Mouse (Mus musculus): ENCODE measurements around the gene Ubxn11.

Gene Ubxn11

DNA sequence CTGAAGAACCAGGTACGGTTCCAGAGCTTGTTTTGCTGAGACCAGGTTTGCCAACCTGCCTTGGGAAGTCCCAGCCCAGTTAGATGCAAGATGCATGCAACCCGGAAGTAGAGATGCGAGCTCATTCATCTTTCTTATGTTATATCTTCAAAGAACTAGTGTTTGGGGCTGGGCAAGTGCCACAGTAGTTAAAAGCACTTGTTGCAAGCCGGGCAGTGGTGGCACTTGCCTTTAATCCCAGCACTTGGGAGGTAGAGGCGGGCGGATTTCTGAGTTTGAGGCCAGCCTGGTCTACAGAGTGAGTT lies 11.2 kb upstream of the Ubxn11 start:
- DNase-seq, result no peak

DNA sequence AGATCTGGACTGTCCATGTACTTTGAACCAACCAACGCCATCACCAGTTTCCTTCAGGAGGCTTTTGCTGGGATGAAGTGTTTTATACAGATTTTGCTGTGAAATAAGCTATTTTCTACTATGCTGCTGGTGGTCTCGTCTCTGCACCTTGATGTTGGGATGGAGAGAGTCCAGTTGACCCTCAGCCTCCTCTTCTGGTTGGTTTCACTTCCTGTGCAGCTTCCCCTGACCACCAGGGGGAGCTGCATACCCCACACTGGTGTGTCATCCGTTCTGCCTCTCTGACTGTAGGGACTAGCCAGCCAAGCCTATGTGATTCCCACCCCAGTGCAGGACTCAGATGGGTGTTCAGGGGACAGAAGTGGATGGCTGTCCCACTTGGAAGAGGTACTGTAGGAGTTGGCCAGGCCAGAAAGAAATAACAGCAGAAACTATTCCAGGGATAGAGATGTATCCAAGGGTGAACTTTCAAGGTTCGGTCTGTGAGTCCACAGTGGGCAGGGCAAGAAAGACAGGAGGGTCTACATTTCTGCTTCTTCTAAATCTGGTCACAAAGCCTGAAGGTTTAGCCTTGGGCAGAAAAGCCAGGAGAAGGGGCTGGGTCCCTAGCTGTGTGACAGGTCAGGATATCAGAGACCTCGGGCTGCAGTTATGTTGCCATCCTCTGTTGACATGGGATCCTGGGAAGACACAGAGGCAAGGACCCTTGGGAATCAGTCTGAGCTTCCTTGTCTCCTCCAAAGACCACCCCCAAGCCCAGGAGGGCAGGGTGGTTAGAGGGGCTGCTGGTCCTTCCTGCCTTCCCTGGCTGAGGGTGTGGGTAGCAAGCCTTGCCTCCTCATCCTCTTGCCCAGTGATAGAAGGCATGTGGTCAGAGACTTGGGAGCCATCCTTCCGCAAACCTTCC lies 9.7 kb upstream of the Ubxn11 start:
- DNase-seq, result peak; percentile 89 to 90

DNA sequence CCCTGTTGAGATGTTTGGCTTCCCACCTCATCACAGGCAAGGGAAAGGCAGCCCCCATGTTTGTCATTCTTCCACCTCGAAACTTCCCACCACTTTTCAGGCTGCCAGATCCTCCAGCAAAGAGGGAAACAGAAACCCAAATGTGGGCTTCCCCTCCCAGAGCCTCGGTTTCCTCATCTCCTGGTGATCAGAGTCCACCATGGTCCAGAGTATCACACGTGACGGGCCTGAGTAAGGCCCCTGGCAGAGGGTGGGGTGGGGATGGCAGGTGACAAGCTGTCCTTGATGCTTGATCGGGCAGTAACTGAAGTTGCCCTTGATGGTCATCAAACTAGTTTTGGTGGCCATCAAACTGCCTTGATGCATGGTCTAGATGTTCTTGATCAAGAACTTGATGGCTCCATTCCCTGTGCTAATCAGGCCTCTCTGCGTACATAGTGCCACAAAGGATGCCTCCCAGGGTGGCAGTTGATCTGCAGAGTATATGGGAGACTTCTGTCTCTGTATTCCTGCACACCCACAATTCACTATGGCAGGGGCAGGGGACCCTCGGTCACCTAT lies 8.3 kb upstream of the Ubxn11 start:
- no peak for DNase-seq

DNA sequence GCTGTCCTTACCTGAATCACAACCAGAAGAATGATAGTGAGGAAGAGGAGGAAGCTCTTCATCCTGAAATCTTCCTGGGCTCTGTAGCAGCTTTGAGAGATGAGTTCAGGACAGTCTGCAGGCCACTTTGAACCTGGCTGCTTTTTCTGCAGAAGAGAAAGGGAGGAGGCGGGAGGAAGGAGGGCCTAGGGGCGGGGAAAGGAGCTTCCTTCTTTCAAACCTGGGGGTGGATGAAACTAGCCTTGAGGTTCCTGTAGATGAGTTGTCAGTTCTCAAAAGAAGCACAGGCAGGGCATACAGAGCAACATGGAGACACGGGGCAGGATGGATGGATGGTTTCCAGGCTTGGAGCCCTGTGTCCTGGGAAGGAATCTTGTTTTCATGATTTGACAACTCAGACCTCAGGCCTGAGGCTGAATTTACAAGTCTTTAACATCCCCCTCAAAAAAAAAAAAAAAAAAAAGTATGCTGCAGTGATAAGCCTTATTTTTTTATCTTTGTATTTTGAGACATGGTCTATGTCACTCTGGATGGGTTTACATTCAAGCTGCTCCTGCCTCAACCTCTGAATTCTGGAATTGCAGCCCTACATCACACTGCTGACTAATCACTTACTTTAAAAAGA lies 7.3 kb upstream of the Ubxn11 start, which contains the start of gene Cd52:
Gene Cd52, minus strand, starts transcription at position 160 of the 625 bp plus-strand sequence.
- DNase-seq, result peak; percentile 86 to 90

DNA sequence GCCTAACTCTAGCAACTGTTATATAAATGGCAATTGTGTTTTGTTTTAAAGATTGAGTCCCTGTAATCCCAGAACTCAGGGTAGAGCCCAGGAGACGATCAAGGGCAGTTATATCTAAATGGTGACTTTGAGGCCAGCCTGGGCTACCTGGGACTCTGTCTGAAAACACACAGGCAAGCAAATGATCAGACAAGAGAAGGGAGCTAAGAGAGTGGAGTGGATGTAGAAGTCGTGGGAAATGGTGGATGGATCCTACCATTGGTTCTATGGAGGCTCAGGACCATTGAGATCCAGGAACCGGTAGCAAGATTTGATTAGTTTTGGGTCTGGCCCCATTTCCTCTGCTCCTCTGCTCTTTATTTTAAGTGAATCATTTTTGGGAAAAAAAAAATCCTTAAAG lies 6.2 kb upstream of the Ubxn11 start:
- no peak for DNase-seq

DNA sequence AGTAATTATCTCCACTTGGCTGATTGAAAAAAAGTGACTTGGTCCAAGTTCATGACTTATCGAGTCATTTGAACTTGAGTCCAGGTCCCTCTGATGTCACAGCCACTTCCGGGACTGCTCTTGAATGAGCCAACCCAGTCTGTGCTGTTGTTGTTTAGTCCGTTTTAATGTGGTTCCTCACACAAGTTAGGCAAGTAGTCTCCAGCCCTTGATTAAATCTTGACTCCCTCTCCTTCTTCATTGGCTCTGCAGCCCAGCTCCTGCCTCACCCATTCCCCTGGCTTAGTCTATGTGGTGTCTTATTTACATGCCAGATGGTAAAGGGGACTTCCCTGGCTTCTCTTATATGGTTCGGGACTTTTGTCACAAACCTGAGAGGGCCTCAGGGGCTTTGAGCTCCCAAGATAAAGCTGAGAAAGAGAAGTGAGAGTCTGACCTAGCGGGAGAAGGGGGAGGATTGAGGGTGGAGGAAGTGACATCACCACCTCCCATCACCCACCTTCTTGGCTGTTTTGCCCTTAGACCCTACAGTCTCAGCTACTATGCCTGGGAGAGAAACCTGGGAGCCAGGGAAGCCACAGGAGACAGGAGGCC lies 5.3 kb upstream of the Ubxn11 start:
- peak; percentile 85 to 89 for DNase-seq

DNA sequence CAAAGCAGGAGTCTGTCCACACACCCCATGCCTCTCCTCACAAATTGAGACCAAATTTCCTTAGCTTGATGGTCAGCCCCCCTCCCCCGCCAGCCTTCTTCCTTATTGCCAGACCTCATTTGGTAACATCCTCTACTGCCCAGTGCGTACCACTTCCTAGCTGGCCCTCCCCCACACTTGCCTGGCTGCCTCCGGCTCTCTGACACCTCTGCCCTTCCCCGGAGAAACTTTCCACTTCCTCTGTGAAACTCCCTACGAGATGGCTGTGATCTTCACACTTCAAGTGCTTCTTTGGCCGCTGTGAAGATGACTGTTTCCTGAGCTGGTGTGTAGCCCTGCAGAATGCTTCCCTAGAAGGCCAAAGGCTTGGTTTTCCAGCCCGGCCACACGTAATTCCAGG lies 3.7 kb upstream of the Ubxn11 start:
- peak; percentile 86 to 90 for DNase-seq

DNA sequence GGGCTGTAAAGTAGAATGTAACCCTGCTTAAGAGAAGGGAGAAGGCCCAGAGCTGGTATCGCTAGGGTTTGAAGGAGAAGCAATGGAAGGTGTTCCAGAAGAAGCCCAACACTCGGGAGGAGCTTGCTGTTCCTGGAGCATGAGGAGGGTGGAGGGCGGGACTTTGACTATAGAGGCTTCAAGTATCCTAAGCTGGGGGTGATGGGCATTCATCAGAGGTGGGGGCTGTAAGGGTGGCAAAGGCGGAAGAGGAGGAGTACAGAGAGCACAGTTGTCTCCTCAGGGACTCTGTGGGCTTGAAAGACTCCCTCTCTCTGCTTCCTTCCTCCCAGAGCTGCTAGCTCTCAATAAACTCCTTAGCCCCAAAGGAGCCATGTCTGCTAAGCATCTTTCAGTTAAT lies 2.1 kb upstream of the Ubxn11 start:
- peak; percentile 14 to 24 for DNase-seq

DNA sequence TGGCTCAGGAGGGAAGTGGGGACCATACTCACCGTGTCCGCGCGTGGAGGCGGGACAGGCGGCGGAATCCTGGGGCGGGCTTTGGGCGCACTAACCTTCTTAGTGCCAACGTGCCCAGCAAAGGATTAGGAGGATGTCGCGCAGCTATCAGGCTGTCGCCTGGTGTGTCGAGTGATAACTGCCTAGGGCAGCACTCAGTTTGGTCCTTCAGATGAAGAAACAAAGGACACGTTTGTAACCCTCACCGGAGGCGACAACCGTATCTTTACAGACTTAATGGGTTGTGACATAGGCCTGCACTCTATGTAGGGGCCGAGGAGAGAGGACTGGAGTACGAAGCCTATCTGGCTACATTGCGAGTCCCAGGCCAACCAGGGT lies 361 bp downstream of the Ubxn11 start:
- no peak for DNase-seq

DNA sequence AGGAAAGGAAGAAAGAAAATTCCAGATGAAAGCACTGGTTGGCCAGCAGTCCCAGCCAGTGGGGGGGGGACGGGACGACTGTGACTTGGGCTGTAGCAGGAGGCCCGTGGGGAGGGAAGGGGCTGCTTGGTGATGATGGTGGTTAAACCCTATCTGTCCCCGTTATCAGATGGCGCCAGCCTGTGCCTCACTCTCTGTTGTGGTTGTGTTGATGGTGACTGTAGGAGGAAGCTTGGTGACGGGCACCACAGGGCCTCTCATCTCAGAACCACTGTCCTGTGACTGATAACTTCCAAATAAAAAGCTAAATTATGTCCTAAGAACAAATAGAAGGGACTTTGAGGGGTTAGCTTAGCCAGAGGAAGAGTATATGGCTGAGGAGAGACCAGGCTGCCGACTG lies 3.7 kb downstream of the Ubxn11 start:
- no peak for DNase-seq

DNA sequence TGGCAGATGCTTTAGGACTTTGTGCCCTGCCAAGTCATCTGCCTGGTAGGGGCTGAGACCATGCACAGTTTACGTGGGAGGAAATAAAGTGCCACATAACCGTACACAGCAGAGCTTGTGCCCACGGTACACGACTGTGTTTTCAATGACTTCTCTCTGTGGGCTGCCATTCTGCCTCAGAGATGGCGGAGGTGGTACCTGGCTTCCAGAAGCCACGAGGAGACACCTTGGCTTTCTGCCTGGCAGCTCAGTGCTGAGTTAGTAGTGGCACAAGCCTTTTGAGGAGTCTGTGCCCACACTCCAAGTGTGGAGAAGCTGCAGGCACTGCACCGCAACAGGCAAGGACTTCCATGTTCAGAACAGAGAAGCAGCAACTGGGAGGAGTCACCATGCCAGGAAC lies 5.4 kb downstream of the Ubxn11 start:
- DNase-seq, result no peak

DNA sequence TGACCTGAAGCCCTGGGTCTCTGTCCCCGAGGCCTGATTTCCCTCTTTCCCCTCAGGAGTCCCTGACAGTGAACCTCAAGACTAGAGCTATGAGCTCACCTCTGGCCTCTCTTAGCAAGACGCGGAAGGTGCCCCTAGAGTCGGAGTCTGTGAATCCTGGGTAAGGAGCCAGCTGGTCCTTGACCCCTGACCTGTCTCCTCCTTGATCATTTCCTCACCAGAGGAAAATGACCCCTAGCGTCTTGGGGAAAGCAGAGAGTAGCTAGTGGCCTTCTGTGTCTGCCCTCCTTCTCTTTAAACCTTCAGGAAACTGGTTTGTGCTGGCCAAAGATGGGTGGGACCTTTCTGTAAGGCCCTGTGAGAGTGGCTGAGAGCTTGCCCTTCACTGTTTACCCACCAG lies 5.8 kb downstream of the Ubxn11 start:
- DNase-seq, result no peak

DNA sequence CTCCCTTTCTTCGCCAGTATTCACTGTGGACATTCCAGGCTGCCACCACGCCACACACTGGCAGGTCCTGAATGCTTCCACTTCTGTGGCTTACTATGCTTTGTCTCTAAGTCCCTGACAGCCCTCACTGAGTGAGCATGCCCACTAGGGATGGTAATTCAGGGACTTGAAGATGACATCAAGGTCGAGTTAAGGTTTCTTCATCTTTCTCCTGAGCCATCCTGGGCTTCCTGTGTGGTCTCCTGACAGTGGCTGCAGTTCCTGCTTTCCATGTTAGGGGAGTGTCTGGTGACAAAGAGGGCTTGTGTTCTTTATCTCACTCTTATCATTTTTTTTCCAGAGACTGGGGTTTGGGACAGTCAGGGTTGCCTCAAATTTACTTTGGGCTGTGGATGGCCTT lies 8.3 kb downstream of the Ubxn11 start:
- DNase-seq, result no peak

DNA sequence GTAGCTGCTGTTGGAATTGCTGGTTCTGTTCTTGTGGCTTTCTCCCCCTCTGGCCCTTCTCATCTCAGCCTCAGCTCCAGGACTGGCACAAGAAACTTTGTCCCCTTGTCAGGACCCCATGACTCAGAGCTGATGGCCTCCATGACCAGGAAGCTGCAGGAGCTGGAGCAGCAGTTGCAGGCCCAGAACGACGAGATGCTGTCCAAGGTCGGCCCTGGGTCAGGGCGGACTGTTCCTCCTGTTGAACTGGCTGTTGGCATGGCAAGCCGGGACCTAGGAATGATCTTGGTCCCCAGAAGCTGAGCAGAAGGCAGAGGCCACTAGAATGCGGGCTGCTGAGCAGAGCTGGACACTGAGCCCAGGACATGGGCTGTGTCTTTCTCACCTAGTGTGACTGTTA lies 10.0 kb downstream of the Ubxn11 start:
- DNase-seq, result no peak

DNA sequence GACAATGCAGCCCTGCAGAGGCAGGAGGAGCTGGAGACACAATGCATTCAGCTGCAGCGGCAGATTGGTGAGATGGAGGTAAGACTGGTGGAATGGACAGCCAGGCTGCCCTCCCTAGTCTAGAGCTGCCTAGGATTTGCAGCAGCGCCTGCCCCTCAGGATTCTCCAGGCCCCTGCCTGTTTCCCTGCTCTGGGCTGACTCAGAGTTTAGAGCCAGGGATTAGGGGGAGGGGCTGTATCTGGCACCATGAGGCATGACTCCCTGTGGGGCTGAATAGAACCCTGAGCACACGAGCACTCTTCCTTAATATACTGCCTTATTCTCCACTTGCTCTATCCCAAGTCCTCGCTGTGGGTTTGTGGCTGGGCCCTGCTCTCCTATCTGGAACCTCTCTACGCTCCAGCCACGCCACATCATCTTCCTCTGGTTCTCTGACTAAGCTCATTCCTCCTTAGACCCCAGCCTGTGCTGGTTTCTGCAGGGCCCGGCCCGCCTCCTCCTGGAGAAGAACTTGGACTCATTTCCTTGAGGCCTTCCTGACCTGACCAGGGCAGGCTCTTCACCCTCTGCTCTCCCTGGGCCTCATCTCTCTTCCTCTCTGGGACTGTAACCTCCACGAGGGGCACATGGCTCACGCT lies 11.1 kb downstream of the Ubxn11 start:
- no peak for DNase-seq

DNA sequence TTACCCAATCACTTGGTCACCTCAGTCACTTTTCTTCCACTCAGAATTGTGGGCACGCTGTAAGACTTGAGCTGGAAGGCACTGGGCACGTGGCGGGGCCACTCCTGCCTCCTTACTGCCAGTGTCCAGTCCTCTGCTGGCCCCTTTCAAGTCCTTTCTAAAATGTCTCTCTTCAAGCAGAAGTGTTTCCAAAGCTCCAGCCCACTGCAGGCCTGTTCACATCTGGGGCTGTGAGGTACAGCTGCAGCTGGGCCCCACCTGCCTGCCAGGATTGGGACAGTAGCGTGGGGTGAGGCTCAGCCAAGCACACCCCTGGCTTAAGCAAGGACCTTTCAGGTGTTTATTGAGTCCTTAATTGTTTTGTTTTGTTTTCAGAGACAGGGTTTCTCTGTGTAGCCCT lies 11.7 kb downstream of the Ubxn11 start:
- no peak for DNase-seq

DNA sequence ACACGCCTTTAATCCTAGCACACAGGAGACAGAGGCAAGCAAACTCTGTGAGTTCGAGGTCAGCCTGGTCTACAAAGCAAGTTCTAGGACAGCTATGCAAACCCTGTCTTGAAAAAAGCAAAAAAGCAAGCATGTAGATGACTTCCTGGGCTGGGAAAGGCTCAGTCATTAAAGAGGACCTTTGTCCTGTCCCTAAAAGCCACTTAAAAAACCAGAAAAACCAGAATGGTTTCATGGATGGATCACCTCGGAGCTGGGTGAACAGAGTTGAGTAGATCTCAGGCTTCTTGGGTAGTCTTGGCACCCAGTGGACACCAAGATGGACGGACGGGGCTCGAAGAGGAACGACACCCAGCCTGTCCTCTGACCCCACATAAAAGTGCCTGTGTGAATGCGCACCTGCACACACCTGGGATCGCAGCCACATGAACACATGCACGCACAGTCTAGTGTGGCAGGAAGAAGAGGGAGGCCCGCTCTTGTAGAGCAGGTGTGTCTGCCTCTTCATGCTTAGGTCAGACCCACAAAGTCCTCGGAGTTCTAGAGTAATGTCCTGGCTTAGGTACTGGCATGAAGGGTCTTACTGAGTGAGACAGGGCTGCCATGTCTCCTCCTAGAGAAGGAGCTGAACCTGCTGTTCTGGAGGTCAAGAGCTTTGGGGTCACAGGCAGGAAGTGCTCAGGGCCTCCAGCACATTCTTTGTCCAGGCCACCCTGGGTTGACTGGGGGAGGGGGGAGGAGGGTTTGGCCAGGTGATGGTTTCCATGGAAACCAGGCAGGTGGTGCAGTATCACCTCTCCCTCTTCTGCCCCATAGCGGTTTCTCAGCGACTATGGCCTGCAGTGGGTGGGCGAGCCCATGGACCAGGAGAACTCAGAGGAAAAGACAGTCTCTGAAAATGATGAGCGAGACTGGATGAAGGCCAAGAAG lies 13.1 kb downstream of the Ubxn11 start:
- no peak for DNase-seq

DNA sequence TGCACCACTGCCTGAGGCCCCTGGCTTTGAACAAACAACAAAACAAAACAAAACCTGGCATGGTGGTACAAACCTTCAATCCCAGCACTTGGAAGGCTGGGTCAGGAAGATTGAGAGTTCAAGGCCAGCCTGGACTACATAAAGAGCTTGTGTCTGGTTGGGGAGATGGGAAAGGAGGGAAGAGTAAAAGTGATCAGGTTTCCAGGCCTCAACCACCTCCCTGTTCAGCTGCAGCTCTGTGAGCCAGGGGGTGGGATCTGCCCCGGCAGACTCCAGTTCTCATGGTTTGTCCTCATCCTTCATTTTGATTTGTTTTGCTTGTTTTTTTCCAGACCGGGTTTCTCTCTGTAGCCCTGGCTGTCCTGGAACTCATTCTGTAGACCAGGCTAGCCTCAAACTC lies 14.1 kb downstream of the Ubxn11 start:
- DNase-seq, result no peak

DNA sequence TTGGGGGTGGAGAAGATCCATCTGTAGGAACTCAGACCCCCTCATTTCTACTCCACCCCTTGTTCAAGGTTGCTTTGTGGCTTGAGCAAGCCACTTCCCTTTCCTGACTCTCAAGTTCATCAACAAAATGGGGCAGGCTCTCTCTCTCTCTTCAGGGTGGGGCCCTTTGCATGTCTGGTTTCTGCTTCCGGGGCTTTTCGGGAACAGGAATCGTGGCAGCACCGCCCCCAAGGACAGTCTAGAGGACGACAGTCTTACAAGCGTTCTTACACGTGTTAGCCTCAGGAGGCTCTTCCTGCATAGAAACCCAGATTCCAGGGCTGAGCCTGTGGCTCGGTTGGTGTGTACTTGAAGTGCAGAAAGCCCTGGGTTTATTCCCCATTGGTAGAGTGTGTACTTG lies 14.6 kb downstream of the Ubxn11 start:
- peak; percentile 72 to 81 for DNase-seq

DNA sequence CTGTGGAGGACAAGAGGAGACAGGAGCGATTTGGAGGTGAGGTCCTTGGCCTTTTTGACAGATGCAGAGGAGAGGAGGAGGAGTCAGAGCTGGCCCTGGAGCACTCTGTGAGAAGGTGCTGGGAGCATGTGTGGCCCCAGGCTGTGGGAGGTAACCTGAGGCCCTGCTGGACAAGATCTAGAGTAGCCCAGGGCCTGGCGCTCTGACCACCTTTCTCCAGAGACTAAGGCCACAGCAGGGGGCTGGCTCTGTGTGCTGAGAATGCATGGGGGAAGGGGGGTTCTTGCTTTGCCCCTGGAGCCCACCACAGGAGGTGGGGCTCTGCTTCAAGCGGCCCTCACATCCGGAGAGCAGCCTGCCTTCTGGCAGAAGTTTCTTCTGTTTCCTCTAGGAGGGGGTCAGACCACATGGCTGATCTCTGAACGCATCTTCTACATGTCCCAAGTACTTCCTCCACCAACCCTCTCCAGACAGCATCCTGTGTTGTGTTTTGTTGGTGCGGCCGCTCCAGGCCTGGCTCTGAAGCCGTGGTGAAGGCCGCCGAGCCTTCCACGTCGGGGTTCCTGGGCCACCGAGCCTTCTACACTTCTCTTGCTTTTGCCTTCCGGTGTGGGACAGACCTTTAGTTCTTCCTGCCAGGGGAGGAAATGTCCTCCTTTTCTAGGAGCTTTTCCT lies 15.9 kb downstream of the Ubxn11 start:
- peak; percentile 51 to 54 for DNase-seq

DNA sequence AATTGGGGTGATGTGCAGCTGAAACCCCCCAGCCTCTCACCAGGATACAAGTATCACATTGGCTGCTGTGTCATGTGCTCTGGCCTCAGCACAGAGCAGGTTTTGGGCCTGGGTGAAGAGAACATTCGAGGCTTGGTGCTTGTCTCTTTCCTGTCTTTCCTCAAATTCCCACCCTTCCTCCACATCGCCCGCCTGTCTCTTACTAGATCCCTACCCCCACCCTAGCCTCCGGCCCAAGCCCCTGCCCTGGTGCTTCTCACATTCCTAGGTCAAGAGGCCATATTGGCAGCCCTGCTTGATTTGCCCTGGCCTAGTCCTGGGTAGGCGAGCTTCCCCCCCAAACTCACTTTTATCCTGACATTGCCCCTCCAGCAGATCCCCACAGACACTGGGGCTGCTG lies 16.7 kb downstream of the Ubxn11 start:
- DNase-seq, result no peak

DNA sequence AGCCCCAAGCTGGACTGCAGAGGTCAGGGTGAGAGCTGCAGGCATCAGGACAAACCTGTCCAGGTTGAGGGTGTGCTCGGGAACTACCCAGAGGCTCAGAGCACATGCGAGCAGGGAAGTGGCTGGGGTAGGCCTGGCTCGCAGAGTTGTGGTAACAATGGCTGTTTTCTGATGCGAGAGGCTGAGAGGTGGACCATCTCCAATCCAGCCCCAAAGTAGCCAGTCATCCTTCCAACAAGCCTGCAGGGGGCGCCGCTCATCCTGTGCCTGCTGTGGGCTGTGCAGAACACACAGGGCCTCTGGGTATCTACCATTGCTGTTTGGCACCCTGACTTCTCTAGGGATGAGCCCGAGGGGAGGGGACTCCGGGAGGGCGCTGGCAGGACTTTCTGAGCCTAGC lies 17.3 kb downstream of the Ubxn11 start:
- DNase-seq, result peak; percentile 68 to 71

Data from B cell, adult 2 months (primary cell).